Mouse (Mus musculus): ENCODE data around the gene Adgrb2.

The Adgrb2 gene

GRCm38 (mm10) chr4:129987825-129988504 lies 3.3 kb downstream of the Adgrb2 start:
- no peak for DNase-seq (ENCODE audit: low read depth, low spot score)

GRCm38 (mm10) chr4:129989925-129990324 lies 5.3 kb downstream of the Adgrb2 start:
- DNase-seq (ENCODE audit: low read depth, low spot score) = no peak

- no peak for DNase-seq (ENCODE audit: low read depth, low spot score)
These were observed 8.1 kb downstream of the Adgrb2 start for GRCm38 (mm10) chr4:129992720-129993119.

- DNase-seq (ENCODE audit: low read depth, low spot score) = no peak
These were observed 8.5 kb downstream of the Adgrb2 start for GRCm38 (mm10) chr4:129993213-129993612.

GRCm38 (mm10) chr4:129993944-129994695 lies 9.4 kb downstream of the Adgrb2 start:
- DNase-seq (ENCODE audit: low read depth, low spot score) = no peak

- no peak for DNase-seq (ENCODE audit: low read depth, low spot score)
These were observed 10.1 kb downstream of the Adgrb2 start for GRCm38 (mm10) chr4:129994728-129995127.

GRCm38 (mm10) chr4:129995255-129995654 lies 10.6 kb downstream of the Adgrb2 start:
- no peak for DNase-seq (ENCODE audit: low read depth, low spot score)

- no peak for DNase-seq (ENCODE audit: low read depth, low spot score)
These were observed 11.3 kb downstream of the Adgrb2 start for GRCm38 (mm10) chr4:129996015-129996414.

- DNase-seq (ENCODE audit: low read depth, low spot score) = no peak
These were observed 13.5 kb downstream of the Adgrb2 start for GRCm38 (mm10) chr4:129998124-129998523.

GRCm38 (mm10) chr4:130001710-130002109 lies 17.0 kb downstream of the Adgrb2 start:
- no peak for DNase-seq (ENCODE audit: low read depth, low spot score)

- DNase-seq (ENCODE audit: low read depth, low spot score) = no peak
These were observed 17.5 kb downstream of the Adgrb2 start for GRCm38 (mm10) chr4:130002157-130002556.

- DNase-seq (ENCODE audit: low read depth, low spot score) = no peak
These were observed 20.9 kb downstream of the Adgrb2 start for GRCm38 (mm10) chr4:130005593-130005992.

- no peak for DNase-seq (ENCODE audit: low read depth, low spot score)
These were observed 21.9 kb downstream of the Adgrb2 start for GRCm38 (mm10) chr4:130006533-130006932.

- DNase-seq (ENCODE audit: low read depth, low spot score) = no peak
These were observed 24.4 kb downstream of the Adgrb2 start for GRCm38 (mm10) chr4:130009043-130009442.

GRCm38 (mm10) chr4:130010723-130011122 lies 26.1 kb downstream of the Adgrb2 start:
- no peak for DNase-seq (ENCODE audit: low read depth, low spot score)

GRCm38 (mm10) chr4:130012234-130012633 lies 27.6 kb downstream of the Adgrb2 start:
- DNase-seq (ENCODE audit: low read depth, low spot score) = no peak

GRCm38 (mm10) chr4:130013111-130013510 lies 28.4 kb downstream of the Adgrb2 start:
- DNase-seq (ENCODE audit: low read depth, low spot score) = no peak

- no peak for DNase-seq (ENCODE audit: low read depth, low spot score)
These were observed 31.3 kb downstream of the Adgrb2 start for GRCm38 (mm10) chr4:130016010-130016409.

- DNase-seq (ENCODE audit: low read depth, low spot score) = no peak
These were observed 32.5 kb downstream of the Adgrb2 start for GRCm38 (mm10) chr4:130017036-130017674.

- DNase-seq (ENCODE audit: low read depth, low spot score) = no peak
These were observed 38.3 kb downstream of the Adgrb2 start for GRCm38 (mm10) chr4:130022952-130023351.

- no peak for DNase-seq (ENCODE audit: low read depth, low spot score)
These were observed 39.0 kb downstream of the Adgrb2 start for GRCm38 (mm10) chr4:130023511-130024231.

GRCm38 (mm10) chr4:130025544-130025943 lies 40.9 kb downstream of the Adgrb2 start:
- no peak for DNase-seq (ENCODE audit: low read depth, low spot score)

Data from retina, adult 2 months (tissue).